Mouse (Mus musculus) testis, adult 2 months (tissue): Measurements from ENCODE around the gene Scai. TPM values are rescaled to one million over a fixed set of nuclear protein-coding genes. Genes with fewer than 3 reads are reported as not detected.

Experiments used
- H3K27ac ChIP-seq: fragments of 200-500 bp; 2 replicates; pipeline ENCODE4 v1.5.1; 2012; ENCODE audit warnings: low read depth, low read length; ENCODE audit not compliant: control insufficient read depth, insufficient read depth
- H3K27me3 ChIP-seq: fragments of 200-500 bp; 2 replicates; pipeline ENCODE4 v1.6.1; 2012; ENCODE audit warnings: mild to moderate bottlenecking, low read length, moderate library complexity; ENCODE audit not compliant: control insufficient read depth, insufficient read depth
- H3K36me3 ChIP-seq: fragments of 200-500 bp; 2 replicates; pipeline ENCODE4 v1.6.1; 2012; ENCODE audit warnings: mild to moderate bottlenecking, low read length; ENCODE audit not compliant: control insufficient read depth, insufficient read depth
- H3K4me1 ChIP-seq: fragments of 200-500 bp; 2 replicates; pipeline ENCODE4 v1.6.1; 2012; ENCODE audit warnings: low read length; ENCODE audit not compliant: control insufficient read depth, insufficient read depth
- H3K4me3 ChIP-seq: fragments of 200-500 bp; 2 replicates; pipeline ENCODE4 v1.5.1; 2012; ENCODE audit warnings: low read depth, mild to moderate bottlenecking, low read length, moderate library complexity, mixed read lengths; ENCODE audit not compliant: control insufficient read depth
- CTCF ChIP-seq: fragments of 200-500 bp; IDR thresholded peaks from 2 replicates; pipeline ENCODE4 v1.5.1; 2012; ENCODE audit warnings: low read depth, mild to moderate bottlenecking, inconsistent platforms, low read length, moderate library complexity; ENCODE audit not compliant: control insufficient read depth, insufficient read depth, insufficient replicate concordance
- POLR2A ChIP-seq: fragments of 200-500 bp; IDR thresholded peaks from 2 replicates; pipeline ENCODE4 v1.6.1; 2012; ENCODE audit warnings: low read depth, mild to moderate bottlenecking, inconsistent platforms, low read length, moderate library complexity; ENCODE audit not compliant: control insufficient read depth
- polyA plus RNA-seq: library from polyadenylated mRNA; depleted of rRNA; stranded (reverse); fragments of >200 nt; gene quantifications from 2 replicates; pipeline ENCODE4 v1.2.3, GENCODE M21; 2012

Gene Scai
- polyA plus RNA-seq, 1 experiment = 6.0 TPM

DNA sequence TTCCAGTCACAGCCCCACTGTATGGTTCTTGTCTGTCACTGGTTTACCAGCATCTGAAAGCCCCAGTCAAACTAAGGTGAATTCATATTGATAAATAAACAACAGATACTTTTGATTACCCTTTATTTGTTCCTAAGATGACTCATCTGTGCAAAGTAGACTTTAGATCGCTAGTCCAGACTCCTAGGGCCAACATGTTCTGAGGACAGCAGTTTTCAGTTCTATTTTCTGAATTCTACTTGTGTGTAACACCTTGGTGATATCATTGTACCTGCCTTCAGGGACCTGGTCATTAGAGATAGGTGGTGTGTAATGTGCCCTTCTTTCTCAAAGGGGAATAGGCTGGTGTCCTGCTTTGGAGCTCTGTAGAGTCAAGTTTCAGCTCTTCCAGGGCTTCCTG lies 29.5 kb downstream of the Scai start:
- H3K4me1 ChIP-seq = no peaks in the 10 kb centered on the region
- TF ChIP-seq CTCF = no peak
- TF ChIP-seq POLR2A = no peak

DNA sequence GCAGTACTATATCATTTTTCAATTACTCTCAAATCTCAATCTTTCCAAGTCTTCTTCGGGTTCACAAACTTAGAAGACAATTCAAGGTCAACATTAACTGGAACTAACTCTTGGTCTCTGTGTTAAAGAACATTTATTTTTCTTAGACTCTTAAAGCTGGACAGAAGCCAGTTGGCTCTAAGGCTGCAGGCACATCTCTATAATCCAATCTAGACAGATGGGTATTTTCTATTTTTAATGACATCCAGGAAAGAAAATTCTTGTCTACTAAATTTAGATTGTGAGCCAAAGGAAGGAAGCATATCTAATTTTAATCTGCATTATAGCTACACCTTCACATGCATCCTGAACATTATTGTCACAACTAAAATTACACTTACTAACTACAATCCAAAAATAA lies 32.6 kb downstream of the Scai start:
- no peak overlapping the region for H3K27ac ChIP-seq
- TF ChIP-seq CTCF (no peak), POLR2A (no peak)
- no peak overlapping the region for H3K4me3 ChIP-seq

More for the DNA sequence above, 29.5 kb downstream of the Scai start:
- Histone ChIP-seq H3K27ac (no peak overlapping the region), H3K4me3 (no peak overlapping the region), H3K27me3 (no peaks in the 10 kb centered on the region), H3K36me3 (no peaks in the 10 kb centered on the region)

DNA sequence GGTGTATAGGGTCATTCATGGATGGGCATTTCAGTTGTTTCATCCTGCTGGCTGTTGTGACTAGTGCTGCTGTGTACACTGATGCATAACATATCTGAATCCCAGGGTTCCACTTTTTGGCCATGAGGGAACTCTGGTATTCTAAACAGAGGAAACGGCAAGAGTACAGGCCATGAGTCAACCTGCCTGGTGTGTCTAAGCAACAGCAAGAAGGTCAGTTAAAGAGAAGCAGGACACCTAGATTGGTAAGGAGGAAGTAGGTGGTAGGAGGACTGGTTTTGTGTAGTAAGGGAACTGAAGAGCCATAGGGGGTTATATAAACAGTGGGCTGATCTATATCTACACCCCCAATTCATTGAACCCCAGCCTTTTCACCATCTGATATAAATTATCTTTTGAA lies 33.7 kb downstream of the Scai start:
- no peak for TF ChIP-seq CTCF
- TF ChIP-seq POLR2A = no peak
- Histone ChIP-seq H3K27me3 (no peaks in the 10 kb centered on the region), H3K4me1 (no peaks in the 10 kb centered on the region), H3K4me3 (no peak overlapping the region), H3K27ac (no peak overlapping the region), H3K36me3 (no peaks in the 10 kb centered on the region)

More for the DNA sequence above, 32.6 kb downstream of the Scai start:
- H3K4me1 ChIP-seq = no peaks in the 10 kb centered on the region
- no peaks in the 10 kb centered on the region for H3K36me3 ChIP-seq
- H3K27me3 ChIP-seq = no peaks in the 10 kb centered on the region

DNA sequence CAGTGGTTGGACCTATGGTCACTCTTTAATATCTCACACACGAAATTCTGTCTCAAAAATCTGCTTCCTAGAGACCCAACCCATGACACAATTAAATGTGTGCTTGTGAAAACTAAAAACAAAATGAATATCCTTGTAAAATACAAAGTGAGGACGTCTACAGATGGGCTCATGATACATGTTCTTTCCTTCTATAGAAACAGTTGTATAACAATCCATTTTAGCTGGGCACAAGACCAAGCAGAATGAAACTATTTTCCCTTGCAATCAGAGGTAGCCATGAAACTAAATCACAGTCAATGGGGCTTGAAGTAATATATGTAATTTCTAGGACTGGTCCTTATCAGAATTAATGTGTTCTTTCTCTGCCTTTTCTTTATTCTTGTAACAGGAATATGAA lies 39.6 kb downstream of the Scai start:
- H3K36me3 ChIP-seq = no peaks in the 10 kb centered on the region
- H3K4me3 ChIP-seq = no peak overlapping the region
- H3K27ac ChIP-seq = no peak overlapping the region
- no peaks in the 10 kb centered on the region for H3K27me3 ChIP-seq
- H3K4me1 ChIP-seq = no peaks in the 10 kb centered on the region
- TF ChIP-seq CTCF (no peak), POLR2A (no peak)

DNA sequence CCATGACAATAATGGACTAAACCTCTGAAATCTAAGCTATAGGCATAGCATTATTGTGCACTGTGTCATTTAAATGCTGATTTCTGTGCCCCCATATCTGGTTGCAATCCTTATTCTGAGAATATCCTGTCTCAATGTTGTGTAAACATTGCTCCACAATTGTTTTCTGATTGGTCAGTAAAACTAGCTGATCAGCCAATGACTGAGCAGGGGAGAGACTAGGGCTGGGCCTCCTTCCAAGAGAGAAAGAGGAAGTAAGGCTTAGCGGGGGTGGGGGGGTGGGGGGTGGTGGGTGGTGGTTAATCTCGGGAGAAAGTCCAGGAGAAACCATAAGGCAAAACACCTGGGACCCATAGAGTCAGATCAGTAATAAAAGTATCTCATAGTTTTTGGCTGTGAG lies 42.5 kb downstream of the Scai start:
- TF ChIP-seq POLR2A (no peak), CTCF (no peak)
- H3K4me1 ChIP-seq = no peaks in the 10 kb centered on the region
- H3K27me3 ChIP-seq = no peaks in the 10 kb centered on the region
- no peak overlapping the region for H3K27ac ChIP-seq
- H3K4me3 ChIP-seq = no peak overlapping the region
- no peaks in the 10 kb centered on the region for H3K36me3 ChIP-seq

DNA sequence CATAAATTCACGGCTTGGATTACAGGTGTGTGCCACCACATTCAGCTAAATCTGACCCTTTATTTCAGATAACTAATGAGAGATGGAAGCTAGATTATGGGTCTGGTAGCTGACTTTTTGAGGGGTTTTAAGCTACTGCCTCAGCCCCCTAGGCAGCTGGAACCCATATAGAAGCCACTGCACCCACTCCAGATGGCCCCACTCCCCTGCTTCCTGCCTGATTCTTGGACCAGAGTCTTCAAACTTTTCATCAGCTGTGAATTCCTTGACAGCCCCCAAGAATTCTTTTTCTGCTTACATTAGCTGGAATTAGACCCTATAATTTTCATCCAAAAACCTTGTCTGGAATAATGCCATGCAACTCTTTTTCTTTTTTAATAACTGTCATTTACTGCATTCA lies 44.1 kb downstream of the Scai start:
- no peak overlapping the region for H3K4me3 ChIP-seq
- no peaks in the 10 kb centered on the region for H3K27me3 ChIP-seq
- H3K36me3 ChIP-seq = no peaks in the 10 kb centered on the region
- no peak overlapping the region for H3K27ac ChIP-seq
- no peaks in the 10 kb centered on the region for H3K4me1 ChIP-seq
- TF ChIP-seq POLR2A = no peak
- TF ChIP-seq CTCF = no peak

DNA sequence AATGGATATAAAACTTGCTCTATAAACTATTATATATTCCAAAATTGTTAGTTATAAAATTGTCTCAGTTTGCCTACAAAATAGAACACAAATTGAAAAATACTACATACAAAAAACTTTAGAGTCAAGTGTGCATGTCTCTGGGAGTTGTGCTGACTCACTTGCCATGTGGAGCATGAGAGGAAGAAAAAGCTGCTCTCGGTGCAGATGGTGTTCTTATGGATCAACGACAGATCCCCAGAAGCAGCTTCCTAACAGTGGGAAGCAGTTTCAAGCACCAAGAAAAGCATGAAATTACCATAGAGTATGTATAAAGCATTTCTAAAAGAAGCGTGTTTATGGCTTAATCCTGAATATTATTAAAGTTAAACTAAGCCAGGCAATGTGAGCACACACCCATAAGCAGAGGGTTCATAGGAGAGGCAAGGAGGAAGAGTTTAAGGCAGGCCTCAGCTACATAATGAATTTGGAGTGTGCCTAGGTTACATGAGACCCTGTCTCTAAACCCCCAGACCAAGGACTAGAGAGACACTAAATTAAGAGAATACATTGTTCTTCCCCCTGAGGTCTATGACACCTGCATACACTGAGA lies 48.1 kb downstream of the Scai start:
- Histone ChIP-seq H3K36me3 (no peaks in the 10 kb centered on the region), H3K4me3 (no peak overlapping the region), H3K27ac (no peak overlapping the region), H3K27me3 (no peaks in the 10 kb centered on the region), H3K4me1 (no peaks in the 10 kb centered on the region)
- no peak for TF ChIP-seq POLR2A
- no peak for TF ChIP-seq CTCF

DNA sequence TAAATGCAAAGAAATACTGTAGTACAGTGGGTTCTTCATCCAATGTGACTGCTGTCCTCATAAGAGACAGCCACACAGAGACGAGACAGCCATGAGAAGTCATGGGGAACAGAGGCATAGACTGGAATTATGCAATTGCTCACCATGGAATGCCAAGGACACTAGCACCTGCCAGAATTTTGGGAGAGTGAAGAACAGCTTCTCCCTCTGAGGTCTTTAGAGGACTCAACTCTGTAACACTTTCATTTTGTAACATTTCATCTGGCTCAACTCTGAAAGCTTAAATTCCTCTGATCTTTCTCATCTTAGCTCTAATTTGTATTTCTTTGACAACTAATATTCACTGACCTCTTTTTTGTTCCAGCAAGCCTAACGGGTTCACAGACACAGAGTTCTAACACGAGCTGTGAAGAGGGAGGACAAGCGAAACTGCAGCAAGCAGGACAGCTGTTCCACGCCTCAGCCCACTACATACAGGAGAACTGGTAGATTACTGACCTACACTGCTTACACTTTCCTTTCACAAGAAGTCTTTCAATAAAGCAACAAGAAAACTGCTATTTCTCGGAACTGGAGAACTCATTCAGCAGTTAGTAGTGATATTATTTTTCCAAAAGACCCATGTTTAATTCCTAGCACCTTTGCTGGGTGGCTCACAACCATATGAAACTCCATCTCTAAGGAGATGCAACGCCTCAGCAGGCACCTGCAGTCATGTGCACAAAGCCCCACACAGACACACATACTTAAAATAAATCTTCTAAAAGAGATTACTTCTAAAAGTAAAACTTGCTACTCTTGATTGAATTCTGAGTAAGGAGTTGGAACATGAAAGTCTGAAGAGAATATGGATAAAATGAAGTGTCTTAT lies 49.7 kb downstream of the Scai start:
- no peaks in the 10 kb centered on the region for H3K4me1 ChIP-seq

More for the DNA sequence above, 49.7 kb downstream of the Scai start:
- no peak overlapping the region for H3K4me3 ChIP-seq
- no peaks in the 10 kb centered on the region for H3K27me3 ChIP-seq
- no peaks in the 10 kb centered on the region for H3K36me3 ChIP-seq
- peak overlapping the region; percentile 66 for H3K27ac ChIP-seq
- no peak for TF ChIP-seq POLR2A
- TF ChIP-seq CTCF = no peak
